Mouse (Mus musculus): Measurements from ENCODE around the gene Ruvbl2.

The Ruvbl2 gene

GRCm38 (mm10) chr7:45461326-45461725 is 23.4 kb upstream of the Ruvbl2 start:
- no peak for DNase-seq (ENCODE audit: low spot score in 2 of 2)

DNA sequence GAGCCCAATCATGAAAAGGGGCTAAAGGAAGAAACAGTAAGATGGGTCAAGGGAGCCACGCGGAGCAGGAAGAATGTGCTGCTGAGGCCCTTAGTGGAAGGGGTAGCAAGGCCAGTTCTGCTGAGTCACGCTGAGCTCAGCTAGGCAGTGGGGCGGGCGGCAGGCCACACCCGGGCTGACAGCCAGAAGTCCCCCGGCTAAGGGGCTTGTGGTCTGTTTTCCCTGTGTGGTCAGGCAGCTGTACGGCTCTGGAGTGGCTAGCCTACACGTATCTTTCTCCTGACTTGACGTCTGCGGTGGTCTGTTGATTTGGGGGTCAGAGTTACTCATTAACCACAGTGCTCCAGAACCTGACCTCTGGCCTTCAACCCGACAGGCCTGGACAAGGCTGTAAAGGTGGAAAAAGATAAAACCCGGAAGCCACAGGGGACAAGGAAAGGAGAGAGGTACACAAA is 23.0 kb upstream of the Ruvbl2 start:
- peak; percentile 72 to 81 for DNase-seq (ENCODE audit: low spot score in 2 of 2)

DNA sequence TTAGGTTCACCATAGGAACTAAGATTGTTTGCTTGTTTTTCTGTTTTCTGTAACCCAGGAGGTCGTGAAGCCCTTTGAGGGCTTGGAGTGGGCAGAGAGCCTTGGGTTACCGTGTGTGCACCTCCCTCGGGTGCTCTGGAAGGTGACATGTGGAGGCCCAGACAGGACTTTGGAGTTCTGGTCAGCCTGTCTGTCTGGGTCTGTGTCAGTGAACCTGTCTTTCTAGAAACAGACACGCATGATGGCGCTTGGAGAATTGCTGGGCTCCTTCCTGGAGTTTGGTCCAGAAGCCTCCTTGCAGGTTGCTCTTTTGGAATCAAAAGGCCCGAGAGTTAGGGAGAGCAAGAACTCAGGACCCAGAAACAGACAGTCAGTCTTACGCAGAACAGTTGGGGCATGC is 22.5 kb upstream of the Ruvbl2 start:
- no peak for DNase-seq (ENCODE audit: low spot score in 2 of 2)

GRCm38 (mm10) chr7:45459564-45460140 is 21.8 kb upstream of the Ruvbl2 start, which contains the start of gene Ftl1:
Gene Ftl1 (minus strand): TSS chr7:45459884.
- DNase-seq (ENCODE audit: low spot score in 2 of 2), result peak; percentile 81 to 98

DNA sequence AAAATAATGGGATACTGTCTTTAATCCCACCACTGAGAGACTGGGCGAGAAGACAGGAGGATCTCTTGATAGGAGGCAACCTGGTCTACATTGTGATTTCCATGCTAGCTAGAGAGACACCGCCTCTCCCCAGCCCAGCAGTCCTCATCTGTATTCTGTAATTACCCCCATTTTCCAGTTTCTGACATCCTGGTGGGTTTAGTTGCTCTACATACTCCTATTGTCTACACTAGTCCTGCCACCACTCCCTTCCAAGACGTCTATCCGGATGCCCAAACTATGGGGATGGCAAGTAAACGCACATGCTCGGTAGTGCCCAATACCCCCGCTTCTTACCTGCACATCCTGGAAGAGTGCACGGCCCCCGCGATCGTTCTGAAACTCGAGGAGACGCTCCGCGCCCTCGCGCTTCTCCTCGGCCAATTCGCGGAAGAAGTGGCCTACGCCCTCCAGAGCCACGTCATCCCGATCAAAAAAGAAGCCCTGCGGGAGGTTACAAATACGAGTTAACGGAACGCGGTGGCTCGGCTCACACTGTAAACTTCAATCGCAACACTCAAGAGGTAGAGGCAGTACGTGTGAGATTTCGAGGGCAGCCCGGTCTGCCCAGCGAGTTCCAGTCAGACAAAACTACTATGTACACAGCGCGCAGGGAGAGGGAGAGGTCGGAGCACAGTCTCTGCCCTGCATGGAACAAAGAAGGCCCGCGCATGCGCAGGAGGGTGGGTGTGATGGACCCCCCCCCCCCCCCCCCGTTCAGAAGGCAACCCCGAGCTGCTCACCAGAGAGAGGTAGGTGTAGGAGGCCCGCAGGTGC is 21.1 kb upstream of the Ruvbl2 start:
- peak; percentile 48 to 57 for DNase-seq (ENCODE audit: low spot score in 2 of 2)

DNA sequence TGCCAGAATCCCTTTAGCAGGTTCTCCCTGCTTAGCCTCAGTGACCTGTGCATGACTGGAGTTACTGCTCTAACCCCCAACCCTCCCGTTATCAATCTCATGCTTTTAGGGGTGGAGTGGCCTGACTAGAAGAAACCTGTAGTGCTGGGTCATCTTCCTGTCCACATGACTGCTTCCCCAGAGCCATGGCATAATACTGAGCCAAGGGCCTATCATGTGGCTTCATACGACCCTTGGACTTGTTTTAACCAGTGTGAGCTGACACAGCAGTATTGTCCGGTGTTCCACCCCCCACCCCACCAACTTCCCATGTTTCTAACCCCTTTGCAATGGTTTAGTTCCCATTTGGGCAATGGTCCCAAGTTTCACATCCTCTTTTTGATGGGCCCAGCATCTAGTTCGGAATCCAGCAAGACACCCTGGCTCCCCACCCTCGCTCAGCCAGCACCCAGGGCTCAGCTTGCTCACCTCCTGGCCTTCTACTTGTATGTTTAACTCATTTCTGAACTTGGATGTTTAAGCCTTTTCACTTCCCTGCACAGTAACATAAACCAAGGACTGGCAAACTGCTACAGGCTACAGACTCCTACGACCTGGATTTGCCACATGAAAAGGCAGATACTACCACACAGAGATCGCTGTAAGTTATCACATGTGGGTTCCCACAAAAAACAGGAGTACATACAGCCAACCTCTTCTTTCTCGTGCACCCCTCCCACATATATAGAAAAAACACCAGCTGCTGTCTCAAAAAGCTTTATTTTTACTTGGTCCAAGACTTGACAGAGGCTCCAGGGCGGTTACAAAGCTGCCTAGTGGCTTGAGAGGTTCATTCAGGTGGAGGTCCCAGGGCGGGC is 19.5 kb upstream of the Ruvbl2 start:
- no peak for DNase-seq (ENCODE audit: low spot score in 2 of 2)

DNA sequence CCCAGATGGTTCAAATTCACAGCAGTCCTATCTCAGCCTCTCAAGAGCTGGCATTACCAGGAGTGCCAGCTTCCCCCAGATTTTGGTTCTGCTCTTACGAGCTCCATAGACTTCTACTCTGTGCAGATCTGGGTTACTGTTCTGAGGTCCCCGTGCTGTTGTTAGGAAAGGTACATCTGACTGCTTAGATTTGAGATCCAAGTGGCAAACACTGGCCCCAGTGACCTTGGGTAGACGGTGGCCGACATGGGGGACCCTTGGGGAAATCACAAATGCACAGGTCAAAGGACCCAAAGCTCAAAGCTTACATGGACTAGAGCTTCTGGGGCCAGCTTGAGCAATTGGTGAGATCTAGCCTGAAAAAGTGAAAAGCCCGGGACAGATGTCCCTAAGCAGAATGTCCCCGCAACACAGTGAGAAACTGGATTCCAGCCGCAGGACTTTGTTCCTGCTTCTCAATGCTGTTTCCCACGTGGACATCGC is 18.9 kb upstream of the Ruvbl2 start:
- DNase-seq (ENCODE audit: low spot score in 2 of 2), result no peak

- DNase-seq (ENCODE audit: low spot score in 2 of 2), result no peak
Observed at GRCm38 (mm10) chr7:45455932-45456696, 18.2 kb upstream of the Ruvbl2 start.

DNA sequence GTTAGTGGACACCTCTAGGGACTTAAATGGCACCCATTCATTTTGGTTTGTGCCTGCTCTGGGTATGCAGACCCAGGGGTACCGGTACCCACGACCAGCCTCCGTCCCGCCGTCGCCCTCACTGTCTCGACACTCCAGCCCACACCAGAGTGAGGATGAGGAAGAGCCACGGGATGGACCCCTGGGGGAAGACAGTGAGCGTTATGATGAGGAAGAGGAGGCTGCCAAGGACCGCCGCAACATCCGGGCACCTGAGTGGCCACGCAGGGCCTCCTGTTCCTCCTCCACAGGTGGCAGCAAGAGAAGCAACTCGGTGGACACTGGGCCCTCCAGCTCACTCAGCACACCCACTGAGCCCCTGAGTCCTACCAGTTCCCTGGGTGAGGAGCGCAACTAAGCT is 17.1 kb upstream of the Ruvbl2 start:
- no peak for DNase-seq (ENCODE audit: low spot score in 2 of 2)

- DNase-seq (ENCODE audit: low spot score in 2 of 2), result peak; percentile 56 to 61
Observed at GRCm38 (mm10) chr7:45451344-45451982, 13.6 kb upstream of the Ruvbl2 start.

GRCm38 (mm10) chr7:45449974-45450373 is 12.1 kb upstream of the Ruvbl2 start:
- no peak for DNase-seq (ENCODE audit: low spot score in 2 of 2)

- DNase-seq (ENCODE audit: low spot score in 2 of 2), result no peak
Observed at GRCm38 (mm10) chr7:45447325-45447990, 9.6 kb upstream of the Ruvbl2 start.

- DNase-seq (ENCODE audit: low spot score in 2 of 2), result no peak
Observed at GRCm38 (mm10) chr7:45446589-45446988, 8.7 kb upstream of the Ruvbl2 start.

- DNase-seq (ENCODE audit: low spot score in 2 of 2), result no peak
Observed at GRCm38 (mm10) chr7:45443526-45444420, 5.9 kb upstream of the Ruvbl2 start.

GRCm38 (mm10) chr7:45437046-45437445 is 850 bp downstream of the Ruvbl2 start:
- DNase-seq (ENCODE audit: low spot score in 2 of 2), result no peak

GRCm38 (mm10) chr7:45436444-45436843 is 1.5 kb downstream of the Ruvbl2 start:
- DNase-seq (ENCODE audit: low spot score in 2 of 2), result no peak

- DNase-seq (ENCODE audit: low spot score in 2 of 2), result no peak
Observed at GRCm38 (mm10) chr7:45435038-45435437, 2.9 kb downstream of the Ruvbl2 start.

DNA sequence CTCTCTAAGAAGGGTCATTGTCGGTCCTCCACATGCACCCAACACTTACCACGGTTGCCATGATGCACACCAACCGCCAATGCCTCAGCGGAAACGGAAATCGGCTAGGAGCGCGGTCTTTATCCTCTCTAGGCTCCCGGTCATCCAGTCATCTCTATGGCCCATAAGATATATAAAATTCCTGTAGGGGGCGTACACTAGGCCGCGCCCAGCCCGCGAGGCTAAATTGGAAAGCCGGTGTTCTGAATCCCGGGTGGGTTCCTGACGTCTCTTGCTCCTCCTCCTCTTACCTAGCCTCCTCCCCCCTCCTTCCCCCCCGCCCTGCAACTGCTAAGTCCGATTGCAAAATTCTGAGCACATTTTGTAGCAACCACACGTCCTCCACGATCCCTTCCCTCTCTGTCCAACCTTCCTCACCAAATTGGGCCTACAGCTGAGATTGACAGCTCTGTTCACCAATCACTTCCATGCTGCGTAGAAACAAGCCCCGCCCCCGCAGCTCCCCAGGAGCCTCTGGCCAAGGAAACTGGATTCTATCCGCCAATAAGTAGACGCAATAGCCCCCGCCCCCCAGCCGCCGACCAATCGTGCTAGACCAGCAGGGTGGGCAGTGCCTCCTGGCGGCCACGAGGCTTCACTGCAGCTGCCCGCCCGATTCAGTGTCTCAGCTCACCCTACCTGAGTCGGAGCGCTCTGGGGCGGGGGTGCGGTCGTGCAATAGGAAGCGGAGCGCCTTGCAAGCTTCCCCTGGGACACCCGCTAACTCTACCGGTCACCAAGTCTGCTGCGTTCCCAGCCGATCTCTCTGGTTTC is 3.5 kb downstream of the Ruvbl2 start, which contains the start of gene Gys1:
Gene Gys1, plus strand, starts transcription at position 642 of the 813 bp plus-strand sequence.
- DNase-seq (ENCODE audit: low spot score in 2 of 2), result peak; percentile 99 to 100
